Mouse (Mus musculus) megakaryocyte, embryonic 14.5 days (primary cell): ENCODE measurements around the gene Ubxn2a.

Experiments
- FLI1 ChIP-seq: IDR thresholded peaks from 2 replicates; pipeline ENCODE4 v1.6.1; 2012; ENCODE audit warnings: low read length, inconsistent platforms, mixed read lengths
- GATA1 ChIP-seq: IDR thresholded peaks from 3 replicates; pipeline ENCODE4 v1.6.1; 2012; ENCODE audit warnings: mixed read lengths, low read length, inconsistent platforms, borderline replicate concordance

DNA sequence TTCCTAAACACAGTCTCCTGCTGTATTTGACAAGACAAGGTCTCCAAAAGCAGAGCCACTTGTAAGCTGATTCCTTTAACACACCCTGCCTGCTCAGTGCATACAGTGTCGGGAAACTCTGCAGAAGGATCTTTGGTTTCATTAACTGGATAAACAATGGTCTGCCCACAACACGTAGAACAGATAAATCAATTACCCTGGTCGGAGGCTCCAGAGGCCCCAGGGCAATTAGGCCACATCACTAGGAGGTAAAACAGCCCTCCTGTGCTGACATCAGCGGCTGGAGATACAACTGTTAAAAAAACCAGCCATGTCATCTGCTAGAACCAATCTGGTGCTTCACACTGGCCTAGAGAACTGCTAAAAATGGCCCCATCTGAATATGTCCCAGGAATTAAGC, 70.5 kb downstream of the Ubxn2a start:
- TF ChIP-seq GATA1 (no peak), FLI1 (no peak)
